Mouse (Mus musculus) ovary, postnatal 10 days (tissue): ENCODE data around the gene Barx2.
"Not testable (repeated sequence)": the region's sequence is repeated elsewhere in the genome, so short reads cannot be mapped to it uniquely, and the experiment has no call there.

ENCODE experiments used
- DNase-seq: peaks from one replicate; pipeline ENCODE4 v3.0.0; 2022; ENCODE audit warnings: low spot score

Gene Barx2

GRCm38 (mm10) chr9:31912921-31913738 lies at the start of gene Barx2:
TSS of gene Barx2 (minus strand) at chr9:31913462.
- DNase-seq = peak; percentile 23

GRCm38 (mm10) chr9:31962265-31962664 lies 49.0 kb upstream of the Barx2 start:
- DNase-seq = no peak

- DNase-seq = no peak
Measured at GRCm38 (mm10) chr9:31960488-31960887, 47.2 kb upstream of the Barx2 start.

GRCm38 (mm10) chr9:31958120-31958519 lies 44.9 kb upstream of the Barx2 start:
- no peak for DNase-seq

GRCm38 (mm10) chr9:31950506-31950905 lies 37.2 kb upstream of the Barx2 start:
- DNase-seq = no peak

- no peak for DNase-seq
Measured at GRCm38 (mm10) chr9:31949031-31949430, 35.8 kb upstream of the Barx2 start.

- no peak for DNase-seq
Measured at GRCm38 (mm10) chr9:31947051-31947450, 33.8 kb upstream of the Barx2 start.

- no peak for DNase-seq
Measured at GRCm38 (mm10) chr9:31942334-31942733, 29.1 kb upstream of the Barx2 start.

GRCm38 (mm10) chr9:31936486-31936885 lies 23.2 kb upstream of the Barx2 start:
- DNase-seq = not testable (repeated sequence)

GRCm38 (mm10) chr9:31931691-31932090 lies 18.4 kb upstream of the Barx2 start:
- DNase-seq = no peak

GRCm38 (mm10) chr9:31931255-31931654 lies 18.0 kb upstream of the Barx2 start:
- no peak for DNase-seq

GRCm38 (mm10) chr9:31926766-31927165 lies 13.5 kb upstream of the Barx2 start:
- DNase-seq = no peak

- peak; percentile 73 for DNase-seq
Measured at GRCm38 (mm10) chr9:31925830-31926624, 12.8 kb upstream of the Barx2 start.

- DNase-seq = no peak
Measured at GRCm38 (mm10) chr9:31923529-31923928, 10.3 kb upstream of the Barx2 start.

- no peak for DNase-seq
Measured at GRCm38 (mm10) chr9:31919802-31920201, 6.5 kb upstream of the Barx2 start.

- no peak for DNase-seq
Measured at GRCm38 (mm10) chr9:31916421-31916820, 3.2 kb upstream of the Barx2 start.

GRCm38 (mm10) chr9:31914871-31915270 lies 1.6 kb upstream of the Barx2 start:
- DNase-seq = peak; percentile 4

- no peak for DNase-seq
Measured at GRCm38 (mm10) chr9:31913739-31914591, 703 bp upstream of the Barx2 start.

GRCm38 (mm10) chr9:31912553-31912920 lies 725 bp downstream of the Barx2 start:
- DNase-seq = no peak

- DNase-seq = no peak
Measured at GRCm38 (mm10) chr9:31910221-31910620, 3.0 kb downstream of the Barx2 start.

GRCm38 (mm10) chr9:31901781-31902180 lies 11.5 kb downstream of the Barx2 start:
- DNase-seq = no peak

- DNase-seq = no peak
Measured at GRCm38 (mm10) chr9:31894775-31895320, 18.4 kb downstream of the Barx2 start.
